Comparison of ENCODE assay signal across 18 mouse cellular contexts in the genomic region with DNA sequence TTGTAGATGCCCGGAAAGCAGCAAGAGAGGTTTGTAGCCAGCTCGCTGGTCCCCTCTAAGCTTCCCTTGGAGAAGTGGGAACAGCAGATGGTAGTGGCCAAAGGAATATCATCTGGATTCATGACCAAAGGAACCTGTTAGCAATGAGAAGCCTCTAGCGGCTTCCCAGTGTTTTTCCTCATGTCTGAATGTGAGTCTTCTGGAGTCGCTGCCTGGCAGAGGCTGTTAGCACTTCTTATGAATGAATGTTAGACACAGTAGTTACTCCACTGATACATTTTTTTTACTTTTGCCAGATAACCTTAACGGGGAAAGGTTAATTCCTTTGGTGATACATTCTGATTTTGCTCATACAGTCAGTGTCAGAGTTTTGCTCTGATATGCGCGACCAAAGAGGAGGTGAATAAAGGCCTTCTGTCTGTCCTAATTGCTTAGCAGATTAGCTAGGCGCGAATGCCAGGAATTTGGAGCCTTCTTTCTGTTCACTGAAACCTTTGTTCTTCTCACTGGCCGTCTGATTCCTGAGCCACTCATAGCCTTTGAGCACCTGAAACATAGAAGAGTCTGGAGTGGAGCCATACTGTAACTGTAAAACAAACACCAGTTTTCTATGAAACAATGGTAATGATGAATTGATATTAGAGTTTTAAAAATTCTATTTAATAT. TPM values are rescaled to one million over a fixed set of nuclear protein-coding genes. Genes with fewer than 3 reads are reported as not detected.
DNase-seq lines count a peak whose midpoint lies in the region; ATAC-seq and TF ChIP-seq lines count a peak whose summit lies in the region.
"Had no signal": no experiment of that assay in that cellular context is flagged by ENCODE, and none has a peak within 500 bp of the region (broad histone marks: within the 10 kb centered on the region; RNA-seq: fewer than 3 reads in every experiment).

No protein-coding gene starts in this region.

- H3K36me3 ChIP-seq in forebrain, embryonic 10.5 days (replicated peaks), result peaks cover 44% of the 10 kb centered on the region
- no peaks in the 10 kb centered on the region for H3K36me3 ChIP-seq in forebrain, embryonic 15.5 days
- peaks cover 10% of the 10 kb centered on the region; the same call in 1 of the 2 replicates for H3K36me3 ChIP-seq in lung, embryonic 15.5 days
- no peaks in the 10 kb centered on the region for H3K36me3 ChIP-seq in forebrain, postnatal 0 days (ENCODE audit: insufficient read depth)

- H3K4me2 ChIP-seq in forebrain, embryonic 15.5 days (replicated peaks), result no peak overlapping the region
- H3K4me2 ChIP-seq in lung, embryonic 15.5 days, result no peak overlapping the region; the same call in 1 of the 2 replicates
- no peak overlapping the region for H3K4me2 ChIP-seq in forebrain, postnatal 0 days (ENCODE audit: low read depth)
- H3K4me2 ChIP-seq: embryonic facial prominence, embryonic 13.5 days; liver, embryonic 13.5 days had no signal

- 17% methylated on average over 10 of the region's 10 CpGs for WGBS in forebrain, embryonic 10.5 days
- WGBS in forebrain, embryonic 15.5 days, result 10% methylated on average over 10 of the region's 10 CpGs
- 44% methylated on average over 10 of the region's 10 CpGs for WGBS in lung, embryonic 15.5 days
- WGBS in forebrain, postnatal 0 days, result 15% methylated on average over 10 of the region's 10 CpGs

- ATAC-seq in forebrain, embryonic 15.5 days (replicated peaks), result no peak
- no peak for ATAC-seq in lung, embryonic 15.5 days (ENCODE audit: borderline replicate concordance, extremely low read depth, low FRiP score, low TSS enrichment)
- ATAC-seq in forebrain, postnatal 0 days, result no peak
- ATAC-seq: intestine, embryonic 16.5 days; Patski had no signal

- TF ChIP-seq CTCF in forebrain, postnatal 0 days (IDR thresholded peaks at IDR 0.05; ENCODE audit: low read depth), result no peak

- H3K27me3 ChIP-seq in forebrain, embryonic 10.5 days (ENCODE audit: poor library complexity, severe bottlenecking), result no peaks in the 10 kb centered on the region
- H3K27me3 ChIP-seq in forebrain, embryonic 15.5 days, result no peaks in the 10 kb centered on the region
- no peaks in the 10 kb centered on the region for H3K27me3 ChIP-seq in lung, embryonic 15.5 days
- no peaks in the 10 kb centered on the region for H3K27me3 ChIP-seq in forebrain, postnatal 0 days (ENCODE audit: insufficient read depth, low read length)
- H3K27me3 ChIP-seq: embryonic facial prominence, embryonic 13.5 days; liver, embryonic 13.5 days; Patski had no signal

- no peak overlapping the region for H3K4me3 ChIP-seq in forebrain, embryonic 10.5 days
- no peak overlapping the region for H3K4me3 ChIP-seq in forebrain, embryonic 15.5 days
- no peak overlapping the region for H3K4me3 ChIP-seq in lung, embryonic 15.5 days
- no peak overlapping the region for H3K4me3 ChIP-seq in forebrain, postnatal 0 days (ENCODE audit: low read depth, low read length)
- H3K4me3 ChIP-seq: embryonic facial prominence, embryonic 13.5 days; liver, embryonic 13.5 days; myocyte had no signal

- DNase-seq in forebrain, embryonic 10.5 days (ENCODE audit: extremely low spot score, low spot score), result no peak
- DNase-seq in lung, postnatal 10 days, result no peak
- DNase-seq in embryo, embryonic 10.5 days (ENCODE audit: low spot score), result peak; percentile 28
- peak; percentile 26 for DNase-seq in forebrain, postnatal 0 days
- no peak for DNase-seq in spleen, adult 12 weeks (ENCODE audit: low spot score)
- DNase-seq in spleen, adult 18-20 months, result no peak
- DNase-seq: cerebellum, adult 2 months; gastrocnemius, postnatal 36 days; kidney, postnatal 14 days; liver, embryonic 13.5 days; right cerebral cortex, postnatal 25 days had no signal

- H3K4me1 ChIP-seq in forebrain, embryonic 10.5 days, result peaks cover 21% of the 10 kb centered on the region
- H3K4me1 ChIP-seq in forebrain, embryonic 15.5 days, result peaks cover 8% of the 10 kb centered on the region; the same call in 1 of the 2 replicates
- H3K4me1 ChIP-seq in lung, embryonic 15.5 days, result peaks cover 32% of the 10 kb centered on the region
- H3K4me1 ChIP-seq in forebrain, postnatal 0 days (ENCODE audit: insufficient read depth), result no peaks in the 10 kb centered on the region
- H3K4me1 ChIP-seq: embryonic facial prominence, embryonic 13.5 days had no signal

- peaks cover 7% of the 10 kb centered on the region; the same call in 1 of the 2 replicates for H3K9me3 ChIP-seq in forebrain, embryonic 10.5 days
- H3K9me3 ChIP-seq in forebrain, embryonic 15.5 days, result no peaks in the 10 kb centered on the region
- no peaks in the 10 kb centered on the region for H3K9me3 ChIP-seq in lung, embryonic 15.5 days
- H3K9me3 ChIP-seq in forebrain, postnatal 0 days (ENCODE audit: low read length), result no peaks in the 10 kb centered on the region
- H3K9me3 ChIP-seq: embryonic facial prominence, embryonic 13.5 days had no signal

- no peak overlapping the region for H3K9ac ChIP-seq in forebrain, embryonic 15.5 days (replicated peaks)
- no peak overlapping the region for H3K9ac ChIP-seq in lung, embryonic 15.5 days
- no peak overlapping the region for H3K9ac ChIP-seq in forebrain, postnatal 0 days
- H3K9ac ChIP-seq: embryonic facial prominence, embryonic 13.5 days; liver, embryonic 13.5 days had no signal

- H3K27ac ChIP-seq in forebrain, embryonic 10.5 days, result peak overlapping the region; percentile 80
- H3K27ac ChIP-seq in forebrain, embryonic 15.5 days (replicated peaks), result no peak overlapping the region
- peak overlapping the region; percentile 66 for H3K27ac ChIP-seq in lung, embryonic 15.5 days
- no peak overlapping the region for H3K27ac ChIP-seq in forebrain, postnatal 0 days (ENCODE audit: low read depth, low read length)
- H3K27ac ChIP-seq: embryonic facial prominence, embryonic 13.5 days; liver, embryonic 13.5 days; macrophage had no signal

RNA-seq across cellular contexts. Expression of gene Pawr, which starts 22.9 kb away (rescaled TPM):
- polyA plus RNA-seq in forebrain, embryonic 10.5 days (2016; fragmentation: Nextera tagmentation; extraction: Ambion mirVana), result 12.7 and 14.7 TPM in 2 replicates
- 2.8 and 2.9 TPM in 2 replicates for polyA plus RNA-seq in forebrain, embryonic 15.5 days (2015; fragmentation: Nextera tagmentation; extraction: Ambion mirVana)
- 20.8 and 21.0 TPM in 2 replicates for polyA plus RNA-seq in lung, embryonic 15.5 days (2015; fragmentation: Nextera tagmentation; extraction: Ambion mirVana)
- total RNA-seq in forebrain, postnatal 0 days (2014; rRNA removed), result 2.7 and 5.0 TPM in 2 replicates
- 2.2 and 3.0 TPM in 2 replicates for polyA plus RNA-seq in forebrain, postnatal 0 days (2015; fragmentation: Nextera tagmentation; extraction: Ambion mirVana)
- polyA plus RNA-seq: macrophage had no signal

Comparison
In these comparisons a context has a peak if more than half of its experiments do, and no peak if none do; other contexts are left out.
1. DNase-seq: peak in embryo, embryonic 10.5 days (single experiment) and forebrain, postnatal 0 days (single experiment); none in forebrain, embryonic 10.5 days (single experiment), lung, postnatal 10 days (single experiment), spleen, adult 12 weeks (single experiment) and spleen, adult 18-20 months (0 of 2).
2. H3K27ac ChIP-seq: peak in forebrain, embryonic 10.5 days (single experiment) and lung, embryonic 15.5 days (single experiment); none in forebrain, embryonic 15.5 days (single experiment) and forebrain, postnatal 0 days (single experiment).